Mouse (Mus musculus) neural tube, embryonic 10.5 days (tissue): Measurements from ENCODE around the gene Scgn.

Experiments
- DNase-seq: peaks from one replicate; pipeline ENCODE4 v3.0.0-alpha.2; 2017; ENCODE audit warnings: low spot score; ENCODE audit errors: extremely low spot score

Scgn gene

GRCm38 (mm10) chr13:23940291-23940690 is 50.7 kb downstream of the Scgn start:
- DNase-seq: no peak

DNA sequence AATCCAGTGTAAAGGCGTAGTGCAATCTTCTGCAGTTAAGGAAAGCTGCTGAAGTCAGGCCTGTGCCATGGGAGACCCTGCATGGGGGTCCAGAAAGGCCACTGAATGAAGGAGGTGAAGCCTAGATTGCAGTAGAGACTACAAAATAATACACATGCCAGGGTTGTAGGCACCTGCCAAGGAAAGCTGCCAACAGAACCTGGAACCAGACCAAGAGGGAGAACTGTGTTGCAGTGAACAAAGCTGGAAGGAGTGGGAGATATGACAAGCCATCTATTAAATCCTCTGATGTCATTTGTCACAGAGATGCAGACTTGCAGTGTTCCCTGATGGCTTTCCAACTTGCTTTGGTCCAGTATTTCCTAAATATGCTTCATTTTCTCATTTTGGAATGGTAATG is 52.3 kb downstream of the Scgn start:
- no peak for DNase-seq

DNA sequence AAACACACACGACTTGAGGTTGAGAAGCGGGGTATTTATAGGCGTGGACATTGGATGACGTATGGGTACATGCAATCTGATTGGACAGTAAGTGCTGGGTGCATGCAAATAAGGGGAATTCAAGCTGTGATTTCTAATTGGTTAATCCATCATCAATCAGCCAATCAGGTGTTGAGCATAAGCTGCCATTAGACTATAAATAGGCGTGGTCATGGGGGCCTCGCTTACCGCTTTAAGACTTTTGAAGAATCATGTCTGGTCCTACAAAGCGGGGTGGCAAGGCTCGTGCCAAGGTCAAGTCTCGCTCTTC is 56.8 kb downstream of the Scgn start, which contains the start of gene Hist1h2aa:
Hist1h2aa (plus strand) TSS at position 252 of the 310 bp plus-strand sequence.
- no peak for DNase-seq

- no peak for DNase-seq
Observed at GRCm38 (mm10) chr13:23933421-23934210, 57.4 kb downstream of the Scgn start, which contains the start of gene Hist1h2ba. Gene Hist1h2ba, minus strand, starts transcription at chr13:23934156.

GRCm38 (mm10) chr13:23930904-23931303 is 60.1 kb downstream of the Scgn start:
- DNase-seq: no peak

DNA sequence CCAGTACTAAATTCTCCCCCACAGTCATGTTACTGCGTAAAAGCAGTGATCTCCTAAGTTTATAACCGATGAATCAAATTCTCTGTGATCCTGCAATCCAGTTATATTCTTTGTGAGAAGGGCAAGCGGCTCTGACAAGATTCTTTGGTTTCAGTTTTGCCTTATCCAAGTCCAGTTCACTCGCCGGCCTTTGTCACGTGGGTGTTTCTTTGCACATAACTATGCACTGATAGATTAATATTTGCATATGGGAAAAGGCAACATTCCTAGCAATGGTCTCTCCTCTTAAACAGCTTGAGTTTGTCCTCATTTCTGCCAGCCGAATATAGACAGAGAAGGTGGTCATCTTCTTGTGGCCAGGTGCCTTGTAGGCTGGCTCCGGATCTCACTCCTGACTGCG is 60.6 kb downstream of the Scgn start:
- DNase-seq: no peak

- DNase-seq: no peak
Observed at GRCm38 (mm10) chr13:23928637-23929036, 62.4 kb downstream of the Scgn start.

GRCm38 (mm10) chr13:23925792-23926191 is 65.2 kb downstream of the Scgn start:
- DNase-seq: no peak

DNA sequence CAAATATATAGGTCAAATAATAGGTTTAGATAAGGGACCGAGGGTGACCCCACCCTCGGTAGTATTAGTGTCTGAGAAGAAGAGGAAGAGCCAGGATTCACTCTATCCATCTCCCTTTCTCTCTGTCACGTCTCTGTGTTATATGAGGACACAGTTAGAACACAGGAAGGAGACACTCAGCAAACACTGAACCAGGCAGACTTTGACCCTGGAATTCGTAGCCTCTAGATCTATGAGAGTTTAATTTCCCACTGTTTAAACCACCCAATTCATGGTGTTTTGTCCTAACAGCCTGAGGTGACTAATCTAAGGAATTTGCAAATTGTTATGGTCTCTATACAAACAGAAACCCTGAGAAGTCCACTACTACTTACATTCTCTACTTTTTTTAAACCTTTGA is 73.3 kb downstream of the Scgn start:
- DNase-seq: no peak

GRCm38 (mm10) chr13:23916132-23916531 is 74.9 kb downstream of the Scgn start:
- DNase-seq: no peak

GRCm38 (mm10) chr13:23914376-23915167 is 76.4 kb downstream of the Scgn start, which contains the start of gene Slc17a4:
Gene Slc17a4, minus strand, starts transcription at chr13:23915009.
- DNase-seq: no peak

- DNase-seq: no peak
Observed at GRCm38 (mm10) chr13:23913791-23914306, 77.2 kb downstream of the Scgn start.

DNA sequence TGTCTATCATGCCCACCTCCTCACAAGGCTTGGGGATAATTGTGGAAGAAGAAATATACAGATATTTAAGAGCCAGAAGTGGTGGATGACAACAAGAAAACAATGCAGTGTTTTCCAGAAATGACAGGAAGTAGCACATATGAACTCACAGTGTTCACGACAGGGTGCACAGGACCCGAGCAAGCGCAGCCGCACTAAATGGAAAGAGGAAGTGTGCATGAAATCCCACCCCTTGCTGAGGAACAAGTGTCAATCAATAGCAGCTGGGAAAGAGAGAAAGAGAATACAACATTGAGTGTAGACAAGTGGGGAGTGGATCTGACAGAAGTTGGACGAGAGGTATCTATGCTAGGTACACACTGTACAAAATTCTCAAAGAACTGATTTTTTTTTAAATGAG is 79.7 kb downstream of the Scgn start:
- no peak for DNase-seq

DNA sequence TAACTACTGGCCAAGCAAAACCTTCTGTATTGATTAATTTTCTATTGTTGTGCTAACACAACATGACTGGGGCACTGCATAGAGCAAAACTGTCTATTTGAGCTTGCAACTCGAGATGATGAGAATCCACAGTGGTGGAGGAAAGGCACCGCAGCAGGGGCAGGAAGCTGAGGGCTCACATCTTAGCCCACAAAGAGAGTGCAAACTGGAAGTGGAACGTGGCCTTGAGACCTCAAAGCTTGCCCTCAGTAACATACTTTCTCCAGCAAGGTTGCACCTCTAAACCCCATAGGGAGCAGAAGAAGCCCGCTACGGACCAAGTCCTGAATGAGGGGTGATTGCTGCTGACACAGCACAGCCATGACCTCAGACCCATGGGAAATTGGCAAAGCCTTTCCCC is 80.9 kb downstream of the Scgn start:
- no peak for DNase-seq

DNA sequence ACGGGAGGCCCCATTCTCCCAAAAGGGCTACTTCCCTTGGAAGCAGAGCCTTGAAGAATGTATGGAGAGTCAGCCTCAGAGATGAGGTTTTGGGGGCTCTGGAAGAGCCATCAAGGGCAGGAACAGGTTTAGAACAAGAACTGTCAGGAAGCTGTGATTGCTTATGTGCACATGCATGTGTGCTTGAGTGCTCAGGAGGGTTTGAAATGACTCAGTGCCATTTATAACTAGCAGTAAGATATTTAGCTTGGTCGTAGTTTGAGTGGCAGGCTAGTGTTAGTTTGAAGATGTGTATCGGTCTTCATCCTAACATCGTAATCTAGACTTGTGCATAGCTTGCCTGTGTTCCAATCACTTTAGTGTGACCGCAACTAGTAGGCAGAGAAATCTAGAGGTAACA is 84.1 kb downstream of the Scgn start:
- DNase-seq: no peak
